Mouse (Mus musculus): ENCODE results near the gene Zfp704.
A peak's percentile ranks its signal among the peaks of the same experiment; 100 is the strongest.

The Zfp704 gene

GRCm38 (mm10) chr3:9557778-9558560 is 51.9 kb downstream of the Zfp704 start:
- DNase-seq (ENCODE audit: low read depth, low spot score): no peak

DNA sequence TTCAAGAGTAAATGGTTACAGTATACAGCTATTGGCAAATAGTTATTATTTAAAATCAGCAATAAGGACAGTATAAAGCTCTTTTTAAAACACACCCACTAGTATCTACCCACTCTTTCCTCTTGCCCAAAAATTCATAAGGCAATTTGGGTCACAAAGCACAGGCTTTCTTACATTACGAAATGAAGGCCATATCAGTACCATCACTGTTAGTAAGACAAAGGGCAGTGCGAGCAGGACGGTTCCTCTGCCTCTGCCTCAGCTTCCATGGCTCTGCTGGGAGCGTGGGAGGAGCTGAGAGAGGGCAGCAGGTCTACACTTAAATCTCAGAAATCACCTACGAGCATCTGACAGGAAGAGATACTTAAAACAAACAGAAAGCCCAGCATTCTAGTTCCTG is 53.7 kb downstream of the Zfp704 start:
- DNase-seq (ENCODE audit: low read depth, low spot score): no peak

DNA sequence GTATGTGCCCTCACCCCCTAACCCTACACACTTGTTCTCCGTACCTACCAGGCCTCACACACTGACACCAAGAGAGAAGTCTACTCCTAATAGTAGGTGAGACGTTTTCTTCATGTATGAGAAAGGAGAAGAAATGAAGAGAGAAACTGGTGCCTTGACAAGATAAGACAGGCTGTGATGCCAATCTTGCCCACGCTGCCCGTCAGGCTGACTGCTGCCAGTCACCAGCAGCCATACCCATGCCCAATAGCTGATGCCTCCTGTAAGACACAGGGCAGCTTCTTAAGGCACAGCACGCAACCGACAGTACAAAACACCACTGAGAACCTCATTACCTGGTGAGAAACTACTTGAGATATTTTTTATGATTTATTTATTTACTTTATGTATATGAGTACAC is 55.0 kb downstream of the Zfp704 start:
- no peak for DNase-seq (ENCODE audit: low read depth, low spot score)

DNA sequence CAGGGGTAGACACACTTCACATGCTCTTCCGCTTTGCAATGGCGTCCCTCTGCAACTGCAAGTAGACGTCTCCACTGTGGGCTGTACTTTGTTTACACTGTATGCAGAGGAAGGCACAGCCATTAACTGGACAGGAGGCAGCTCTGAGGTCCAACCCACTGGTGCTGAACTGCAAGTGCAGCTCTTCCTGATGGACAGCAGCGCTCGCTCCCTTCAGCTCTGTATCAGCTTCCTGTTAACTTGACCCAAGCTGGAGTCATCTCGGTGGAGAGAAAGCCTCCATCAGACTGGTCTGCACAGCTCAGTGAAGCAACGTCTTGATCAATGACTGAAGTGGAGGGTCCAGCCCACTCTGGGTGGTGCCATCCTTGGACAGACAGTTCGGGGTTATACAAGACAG is 57.6 kb downstream of the Zfp704 start:
- no peak for DNase-seq (ENCODE audit: low read depth, low spot score)

DNA sequence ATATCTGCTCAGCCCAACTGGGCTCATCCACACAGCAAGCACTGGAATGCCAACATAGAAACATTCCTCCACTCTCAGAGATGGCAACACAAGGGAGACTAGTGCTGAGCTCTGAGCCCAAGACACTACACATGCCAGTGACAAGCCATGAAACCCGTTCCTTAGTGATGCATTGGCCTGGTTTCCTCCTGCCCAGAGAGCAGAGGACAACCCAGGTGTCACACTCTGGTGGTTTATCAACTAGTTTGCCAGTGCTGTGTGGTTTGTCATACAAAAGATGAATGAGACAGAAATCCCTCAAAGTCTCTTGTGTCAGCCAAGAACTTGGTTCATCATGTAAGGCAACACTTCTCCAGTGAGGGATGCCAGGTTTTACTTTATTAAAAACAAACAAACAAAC is 59.0 kb downstream of the Zfp704 start:
- no peak for DNase-seq (ENCODE audit: low read depth, low spot score)

GRCm38 (mm10) chr3:9549815-9550214 is 60.1 kb downstream of the Zfp704 start:
- no peak for DNase-seq (ENCODE audit: low read depth, low spot score)

- no peak for DNase-seq (ENCODE audit: low read depth, low spot score)
Observed at GRCm38 (mm10) chr3:9548188-9548587, 61.7 kb downstream of the Zfp704 start.

DNA sequence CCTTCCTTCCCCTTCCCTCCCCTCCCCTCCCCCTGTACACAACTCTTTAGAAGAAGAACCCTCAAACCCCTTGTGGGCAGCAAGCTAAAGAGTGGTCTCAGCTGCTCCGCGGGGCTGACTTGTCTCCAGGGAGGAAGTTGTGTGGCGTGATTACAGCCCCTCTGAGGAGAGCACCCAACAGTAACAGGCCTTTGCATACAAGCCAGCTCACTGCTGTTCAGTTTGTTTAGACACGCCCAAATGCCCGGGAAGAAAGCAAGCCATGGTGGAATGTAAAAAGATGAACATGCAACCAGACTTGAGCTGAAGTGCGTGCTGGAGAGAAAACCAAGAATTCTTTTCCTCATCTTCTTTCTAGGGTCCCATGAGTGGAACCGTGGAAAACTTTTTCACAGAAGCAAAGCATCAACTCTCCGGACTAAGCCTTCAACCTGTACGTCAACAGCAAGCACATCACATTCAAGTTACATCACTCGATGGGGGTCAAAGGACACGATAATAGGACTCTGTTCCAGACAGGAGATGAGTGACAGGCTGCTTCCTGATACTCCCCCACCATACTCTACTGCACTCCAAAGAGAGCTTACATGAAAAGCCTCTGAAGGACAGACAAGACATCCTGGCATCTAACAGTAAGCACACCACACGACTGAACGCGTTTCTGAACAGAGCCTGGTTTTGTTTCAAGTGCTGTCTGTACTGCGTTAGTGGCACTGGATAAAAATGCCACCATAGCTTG is 62.8 kb downstream of the Zfp704 start:
- no peak for DNase-seq (ENCODE audit: low read depth, low spot score)

DNA sequence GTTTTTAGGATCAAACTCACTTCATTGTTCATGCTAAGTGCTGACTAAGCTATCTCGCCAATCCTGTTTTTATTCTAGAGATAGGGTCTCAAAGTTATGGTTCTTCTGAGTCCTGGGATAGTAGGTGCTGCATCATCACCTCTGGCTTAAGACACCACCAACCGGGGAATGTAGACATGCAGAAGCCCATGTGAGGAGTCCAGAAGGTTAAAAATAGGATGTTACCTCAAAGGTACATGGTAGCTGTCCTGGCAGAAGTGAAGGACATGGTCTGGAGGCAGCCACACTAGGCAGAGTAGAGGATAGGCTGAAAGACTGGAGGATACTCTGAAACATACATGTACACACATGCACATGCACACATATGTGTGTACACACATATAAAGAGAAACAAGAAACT is 65.5 kb downstream of the Zfp704 start:
- no peak for DNase-seq (ENCODE audit: low read depth, low spot score)

DNA sequence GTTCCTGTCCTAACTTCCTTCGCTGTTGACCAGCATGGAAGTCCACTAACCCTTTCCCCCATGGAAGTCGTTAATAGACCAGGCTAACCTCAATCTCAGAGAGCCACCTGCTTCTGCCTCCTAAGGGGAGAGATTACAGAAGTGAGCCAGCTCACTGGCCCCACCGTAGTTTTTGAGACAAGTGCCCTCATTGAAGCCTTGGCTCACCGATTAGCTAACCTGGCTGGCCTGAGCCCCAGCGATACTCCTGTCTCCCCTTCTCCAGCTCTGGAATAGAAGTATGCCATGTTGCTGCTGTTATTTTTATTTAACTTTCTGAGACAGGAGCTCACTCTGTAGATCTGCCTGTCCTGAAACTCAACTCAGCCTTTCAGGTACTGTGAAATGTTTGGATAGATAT is 66.0 kb downstream of the Zfp704 start:
- no peak for DNase-seq (ENCODE audit: low read depth, low spot score)

GRCm38 (mm10) chr3:9543463-9543862 is 66.4 kb downstream of the Zfp704 start:
- peak; percentile 64 for DNase-seq (ENCODE audit: low read depth, low spot score)

- DNase-seq (ENCODE audit: low read depth, low spot score): no peak
Observed at GRCm38 (mm10) chr3:9541561-9541960, 68.3 kb downstream of the Zfp704 start.

DNA sequence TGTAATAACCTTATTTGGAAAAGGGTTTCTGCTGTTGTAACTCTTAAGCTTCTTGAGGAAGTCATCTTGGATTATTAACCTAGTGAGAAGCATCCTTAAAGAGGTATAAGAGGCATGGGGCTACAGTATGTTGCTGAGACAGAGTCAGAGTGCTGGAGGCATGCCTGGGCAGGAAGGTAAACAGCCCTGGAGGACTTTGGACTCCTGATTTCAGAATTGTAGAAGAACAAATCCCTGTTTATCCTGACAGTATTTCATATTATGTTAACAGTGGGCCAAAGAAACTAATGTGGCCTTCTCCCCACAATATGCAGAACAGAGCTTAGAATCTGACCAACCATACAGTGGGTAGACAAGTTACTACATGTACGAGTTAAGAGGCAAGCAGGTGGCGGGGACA is 71.4 kb downstream of the Zfp704 start:
- DNase-seq (ENCODE audit: low read depth, low spot score): no peak

DNA sequence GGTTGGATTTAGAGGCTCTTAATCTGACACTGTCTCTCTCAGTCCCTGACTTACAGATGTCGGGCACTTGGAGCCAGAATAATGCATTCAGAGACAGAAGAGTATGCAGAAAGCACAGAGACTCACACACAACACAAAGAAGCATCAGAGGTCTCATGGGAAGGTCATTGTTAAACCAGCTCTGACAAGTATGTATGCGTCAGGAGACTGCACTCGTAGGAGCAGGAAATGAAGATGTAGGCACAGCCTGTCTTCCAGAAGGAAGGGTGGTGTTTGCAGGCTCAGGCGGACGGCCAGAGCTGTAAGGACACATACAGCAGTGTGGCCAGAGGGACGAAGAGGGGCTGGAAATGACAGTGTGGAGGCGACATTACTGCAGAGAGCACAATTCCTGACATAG is 72.0 kb downstream of the Zfp704 start:
- DNase-seq (ENCODE audit: low read depth, low spot score): no peak

DNA sequence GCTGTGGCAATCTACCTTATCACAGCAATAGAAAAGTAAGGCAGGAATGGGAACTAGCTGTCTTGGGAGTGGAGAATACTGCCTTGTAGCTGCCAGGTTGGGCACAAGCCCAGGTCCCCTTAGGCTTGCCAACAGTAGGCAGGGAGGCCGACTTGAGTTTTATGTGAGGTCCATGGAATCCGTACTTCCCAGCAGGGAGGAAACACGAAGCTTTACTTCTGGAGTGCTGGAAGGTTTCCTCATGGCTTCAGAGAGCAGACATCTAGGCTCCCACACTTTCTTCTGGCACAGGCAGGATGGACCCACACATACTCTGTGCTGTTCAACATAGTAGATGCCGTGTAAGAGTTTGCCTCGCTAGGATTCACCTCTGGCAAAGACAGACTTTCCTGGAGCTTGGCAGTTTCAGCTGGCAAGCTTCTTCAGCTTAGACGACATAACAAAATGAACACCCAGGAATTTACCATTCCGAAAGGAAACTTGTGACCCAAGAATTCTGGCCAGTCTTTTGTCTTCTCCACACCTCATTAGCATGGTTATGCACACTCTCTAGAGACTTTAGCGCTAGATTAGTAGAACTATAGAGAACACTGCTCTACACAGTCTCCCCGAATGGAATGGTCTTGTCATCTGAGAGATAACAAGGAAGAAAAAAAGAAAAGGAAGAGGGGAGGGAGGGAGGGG is 79.6 kb downstream of the Zfp704 start:
- peak; percentile 67 for DNase-seq (ENCODE audit: low read depth, low spot score)

DNA sequence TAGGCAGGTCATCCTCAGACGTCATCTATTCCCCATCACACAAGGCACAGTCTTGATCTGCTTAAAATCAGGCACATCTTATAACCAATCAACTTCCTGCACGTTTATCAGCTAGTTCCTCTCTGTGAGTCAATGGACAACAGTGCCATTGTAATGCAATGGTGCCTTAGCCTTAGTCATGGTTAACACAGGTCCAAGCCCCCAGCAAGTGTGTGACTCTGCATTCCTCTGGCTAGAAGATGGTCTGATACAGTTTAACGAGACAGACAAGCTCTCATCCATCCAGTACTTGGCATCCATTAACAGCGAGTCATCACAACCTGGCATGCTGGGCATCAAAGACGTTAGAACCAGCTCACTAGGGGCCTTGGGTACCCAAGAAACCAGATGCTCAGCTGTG is 85.5 kb downstream of the Zfp704 start:
- no peak for DNase-seq (ENCODE audit: low read depth, low spot score)

GRCm38 (mm10) chr3:9523081-9523932 is 86.6 kb downstream of the Zfp704 start:
- DNase-seq (ENCODE audit: low read depth, low spot score): peak; percentile 82

DNA sequence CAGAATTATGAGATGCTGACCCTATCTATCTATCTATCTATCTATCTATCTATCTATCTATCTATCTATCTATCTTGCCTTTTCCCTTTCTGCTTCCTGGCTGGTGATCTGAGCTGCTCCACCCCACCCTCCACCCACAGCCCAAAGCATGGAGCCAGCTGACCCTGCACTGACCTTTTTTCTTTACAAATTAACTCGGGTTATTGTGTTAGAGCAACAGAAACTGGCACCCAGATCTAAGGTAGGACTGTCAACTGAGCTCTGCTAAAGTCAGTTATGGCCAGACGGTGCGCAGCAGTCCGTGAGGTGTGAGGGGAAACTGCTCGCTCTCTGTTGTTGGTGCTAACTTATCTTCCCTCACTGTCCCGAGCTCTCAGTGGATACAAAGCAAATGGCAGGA is 87.9 kb downstream of the Zfp704 start:
- DNase-seq (ENCODE audit: low read depth, low spot score): no peak

DNA sequence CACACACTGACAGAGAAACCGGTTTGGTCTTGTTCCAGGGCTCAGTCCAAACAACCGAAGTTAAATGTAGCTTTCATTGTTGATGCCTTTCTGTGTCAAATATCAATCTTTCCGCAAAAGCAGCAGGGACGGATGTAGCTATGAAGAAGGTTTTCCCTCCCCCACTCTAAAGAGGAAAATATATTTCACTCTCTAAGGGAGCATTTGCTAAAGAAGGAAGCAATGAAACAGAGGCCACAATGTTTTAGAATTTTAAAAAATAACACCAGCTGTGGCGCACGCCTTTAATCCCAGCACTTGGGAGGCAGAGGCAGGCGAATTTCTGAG is 89.2 kb downstream of the Zfp704 start:
- DNase-seq (ENCODE audit: low read depth, low spot score): no peak

DNA sequence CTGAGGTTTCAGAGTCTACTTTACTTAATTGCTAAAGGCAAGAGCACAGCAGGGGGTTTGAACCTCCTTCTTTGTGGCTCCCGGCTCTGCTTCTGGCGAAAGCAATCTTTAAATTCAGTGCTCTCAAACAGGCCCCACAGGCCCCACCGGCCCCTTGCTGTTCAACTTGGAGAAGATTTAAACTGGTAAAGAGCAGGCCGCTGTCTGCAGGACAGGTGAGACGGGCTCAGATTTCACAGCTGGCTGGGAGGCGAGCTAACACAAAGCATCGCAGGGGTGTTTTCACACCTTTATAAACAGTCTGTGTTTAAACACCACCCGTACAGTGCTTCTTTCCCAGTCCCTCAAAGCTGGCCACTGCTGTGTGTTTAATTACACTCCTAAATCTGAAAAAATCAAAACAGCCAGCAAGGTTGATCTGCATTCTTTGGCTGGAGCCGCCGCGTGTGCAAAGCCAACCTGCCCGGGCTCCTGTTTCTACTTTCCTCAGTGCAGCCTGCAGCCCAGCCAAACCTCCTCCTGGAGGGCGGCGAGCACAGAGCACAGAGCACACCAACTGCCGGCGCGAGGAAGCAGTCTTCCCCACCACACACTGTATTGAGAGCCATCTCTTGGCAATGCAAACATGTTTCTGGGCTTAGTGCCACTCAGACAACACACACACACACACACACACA is 89.7 kb downstream of the Zfp704 start:
- peak; percentile 95 for DNase-seq (ENCODE audit: low read depth, low spot score)

DNA sequence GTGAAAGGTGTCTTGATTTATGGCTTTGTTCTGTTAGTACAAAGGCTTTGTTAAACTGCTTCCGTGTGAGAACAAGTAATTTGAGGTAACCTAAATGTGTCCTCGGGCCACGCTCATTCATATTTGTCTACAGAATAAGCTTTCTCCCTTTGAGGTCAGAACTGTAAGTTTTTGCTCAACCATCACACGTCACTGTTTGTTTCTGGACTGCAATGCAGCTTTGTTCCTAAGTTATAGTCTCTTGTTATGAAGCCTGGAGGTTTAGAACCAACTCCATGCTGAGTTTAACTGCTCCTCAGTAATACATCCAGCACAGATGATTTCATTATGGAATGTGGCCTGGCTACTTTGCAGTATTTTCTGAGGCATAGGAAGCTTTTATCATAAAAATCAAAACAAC is 90.4 kb downstream of the Zfp704 start:
- no peak for DNase-seq (ENCODE audit: low read depth, low spot score)
